Mouse (Mus musculus) heart, adult 18-20 months (tissue): ENCODE measurements around the gene Caln1. TPM values are rescaled to one million over a fixed set of nuclear protein-coding genes. Genes with fewer than 3 reads are reported as not detected.

ENCODE experiments used
- DNase-seq, 2 experiments: peaks; one replicate each; pipeline ENCODE4 v3.0.0; 2021 to 2022; ENCODE audit warnings: mixed read lengths in 1 of 2
- total RNA-seq, 2 experiments: library from RNA; stranded (reverse); gene quantifications; 2 replicates each; pipeline ENCODE4 v1.2.3; 2021

Gene Caln1
- total RNA-seq, 2 experiments from 2014 or later = not detected

DNA sequence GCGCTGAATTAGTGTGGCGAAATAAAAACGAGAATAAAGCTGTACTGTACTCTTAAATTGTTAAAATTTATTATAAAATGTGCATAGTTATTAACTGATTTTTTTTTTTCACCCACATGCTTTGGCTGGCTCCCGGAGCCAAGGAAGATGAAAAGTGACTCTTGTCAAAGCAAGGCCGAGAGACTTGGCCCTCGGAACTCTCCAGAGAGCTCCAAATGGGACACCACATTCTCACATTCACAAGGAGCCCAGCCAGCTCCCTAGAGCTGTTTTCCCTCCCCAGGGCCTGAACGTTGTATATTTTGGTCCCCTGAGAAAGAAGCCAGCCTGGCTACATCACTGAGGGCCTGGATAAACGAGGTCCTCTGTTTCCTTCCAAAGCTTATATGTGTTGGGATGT is 25.1 kb downstream of the Caln1 start:
- DNase-seq = no peak

DNA sequence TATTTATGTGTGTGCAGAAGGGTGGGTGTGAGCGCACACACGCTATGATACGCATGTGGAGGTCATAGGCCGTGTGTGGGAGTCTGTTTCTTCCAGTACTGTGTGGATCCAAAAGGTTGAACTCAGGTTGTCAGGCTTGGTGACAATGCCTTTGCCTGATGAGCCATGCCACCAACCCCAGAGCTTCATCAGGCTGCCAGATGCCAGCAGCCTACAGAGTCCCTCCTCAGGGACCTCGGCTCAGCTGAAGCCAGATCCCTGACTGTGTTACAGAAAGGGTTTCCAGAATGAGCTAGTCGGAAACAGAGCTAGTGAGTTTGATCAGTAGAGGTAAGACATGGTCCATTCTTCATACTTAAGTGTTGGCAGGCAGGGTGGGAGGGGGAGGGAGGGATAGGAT is 25.9 kb downstream of the Caln1 start:
- DNase-seq = no peak

DNA sequence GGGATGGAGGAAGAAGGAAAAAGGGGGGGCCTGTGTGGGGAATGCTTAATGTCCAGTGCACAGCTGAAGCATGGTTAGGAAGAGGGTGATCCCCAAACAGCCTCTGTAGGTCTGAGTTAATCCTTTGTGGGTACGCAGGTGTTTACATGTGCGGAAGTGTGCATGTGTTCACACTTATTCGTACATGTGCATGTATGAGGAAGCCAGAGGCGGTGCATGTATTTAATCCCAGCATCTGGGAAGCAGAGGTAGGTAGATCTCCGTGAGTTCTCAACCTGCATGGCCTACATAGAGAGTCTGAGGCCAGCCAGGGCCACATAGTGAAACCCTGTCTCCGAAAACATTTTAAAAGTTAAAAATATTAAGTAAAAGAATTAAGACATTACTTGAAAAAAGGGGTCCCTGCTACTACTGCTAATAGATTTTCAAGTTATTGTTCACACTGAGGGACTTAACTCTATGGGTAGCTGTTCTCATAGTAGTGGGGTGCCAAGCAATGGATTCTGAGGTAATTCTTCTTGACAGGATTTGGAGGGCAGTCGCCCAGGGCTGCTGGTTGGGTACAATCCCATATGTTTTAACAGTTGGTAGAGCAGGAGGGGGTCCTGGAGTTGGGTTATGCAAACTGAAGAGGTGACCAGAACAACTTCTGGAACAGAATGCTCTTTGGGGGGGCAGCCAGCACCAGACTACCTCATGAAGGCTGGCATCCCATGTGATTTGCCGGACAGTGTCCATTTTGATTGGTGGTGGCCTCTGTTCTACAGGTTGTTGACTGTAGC is 31.1 kb downstream of the Caln1 start:
- DNase-seq = no peak

DNA sequence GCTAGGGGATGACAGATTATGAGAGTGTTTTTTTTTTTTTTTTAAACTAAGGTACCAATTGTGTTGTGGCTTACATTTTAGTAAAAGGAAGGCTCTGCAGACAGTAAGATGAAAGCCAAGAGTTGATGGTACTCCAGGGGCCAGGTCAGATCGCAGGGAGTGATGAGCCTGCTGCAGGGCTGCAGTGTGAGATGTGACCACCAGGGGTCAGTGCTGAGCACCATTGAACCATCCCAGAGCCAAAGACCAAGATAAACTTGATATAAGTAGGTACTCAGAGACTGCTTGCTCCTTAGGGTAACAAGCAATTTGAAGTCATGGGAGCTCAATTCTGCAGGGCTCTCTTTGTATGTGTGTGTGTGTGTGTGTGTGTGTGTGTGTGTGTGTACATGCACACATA is 35.9 kb downstream of the Caln1 start:
- DNase-seq = peak; percentile 5 to 31

GRCm38 (mm10) chr5:130409706-130410105 is 40.5 kb downstream of the Caln1 start:
- no peak for DNase-seq

GRCm38 (mm10) chr5:130411516-130411915 is 42.3 kb downstream of the Caln1 start:
- no peak for DNase-seq

- no peak for DNase-seq
Observed at GRCm38 (mm10) chr5:130447438-130447837, 78.2 kb downstream of the Caln1 start.

DNA sequence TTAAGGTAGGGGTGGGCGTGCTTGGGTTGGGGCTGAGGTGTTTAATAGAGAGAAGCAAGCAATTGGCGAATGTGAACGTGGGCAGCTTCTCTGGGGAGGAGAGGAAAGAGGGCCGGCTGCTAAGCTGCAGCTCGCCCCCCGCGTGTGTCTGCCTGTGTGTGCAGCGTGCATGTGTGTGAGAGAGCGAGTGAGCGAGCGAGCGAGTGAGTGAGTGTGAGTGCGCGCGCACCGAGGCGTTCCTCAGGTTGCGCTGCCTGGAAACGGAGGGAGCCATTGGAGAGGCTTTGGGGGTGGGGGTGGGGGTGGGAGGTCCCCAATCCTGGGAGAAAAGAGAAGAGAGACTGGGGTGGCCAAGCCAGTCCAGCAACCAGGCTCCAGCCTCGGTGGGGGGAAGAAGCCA is 79.2 kb downstream of the Caln1 start:
- DNase-seq = no peak

- no peak for DNase-seq
Observed at GRCm38 (mm10) chr5:130448931-130449856, 79.9 kb downstream of the Caln1 start.

- no peak for DNase-seq
Observed at GRCm38 (mm10) chr5:130450031-130450541, 80.8 kb downstream of the Caln1 start.

DNA sequence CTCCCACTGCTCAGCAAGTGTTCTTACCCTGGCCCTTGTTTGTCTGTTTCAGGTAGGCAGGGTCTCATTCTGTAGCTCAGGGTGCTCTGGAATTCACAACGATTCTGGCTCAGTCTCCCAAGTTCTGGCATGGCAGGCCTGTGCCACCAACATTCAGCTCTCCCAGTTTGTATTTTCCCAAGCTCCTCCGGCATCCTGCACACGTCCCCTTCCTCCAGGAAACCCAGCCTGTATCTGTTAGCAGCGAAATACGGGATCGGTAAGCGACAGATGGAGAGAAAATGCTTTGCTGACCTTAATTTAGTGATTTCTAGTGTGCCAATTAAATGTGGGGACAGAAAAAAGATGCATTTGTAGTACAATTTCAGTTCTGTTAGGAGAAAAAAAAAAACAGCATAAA is 88.8 kb downstream of the Caln1 start:
- DNase-seq = no peak

DNA sequence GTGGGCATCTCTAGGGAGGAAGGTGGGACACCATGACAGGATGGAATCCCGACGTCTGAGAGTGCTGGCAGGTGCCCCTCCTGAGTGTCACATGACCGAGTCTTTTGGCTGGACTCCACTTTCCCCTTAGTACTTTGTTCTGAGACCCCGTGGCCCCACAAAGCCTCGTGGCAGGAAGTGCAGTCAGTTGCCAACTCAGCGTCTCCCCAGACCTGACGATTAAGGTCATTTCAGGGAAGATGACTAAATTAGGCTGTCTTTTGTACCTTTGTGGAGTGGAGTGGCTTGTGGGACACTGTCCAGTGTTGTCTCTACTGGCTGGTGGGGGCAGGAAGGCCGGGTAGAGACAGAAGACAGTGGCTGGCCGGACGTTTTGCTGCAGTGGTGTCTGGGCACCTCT is 103.0 kb downstream of the Caln1 start:
- DNase-seq = no peak

- DNase-seq = no peak
Observed at GRCm38 (mm10) chr5:130474876-130475275, 105.6 kb downstream of the Caln1 start.

GRCm38 (mm10) chr5:130476741-130477140 is 107.5 kb downstream of the Caln1 start:
- peak in 1 of 2 experiments; percentile 1 for DNase-seq

DNA sequence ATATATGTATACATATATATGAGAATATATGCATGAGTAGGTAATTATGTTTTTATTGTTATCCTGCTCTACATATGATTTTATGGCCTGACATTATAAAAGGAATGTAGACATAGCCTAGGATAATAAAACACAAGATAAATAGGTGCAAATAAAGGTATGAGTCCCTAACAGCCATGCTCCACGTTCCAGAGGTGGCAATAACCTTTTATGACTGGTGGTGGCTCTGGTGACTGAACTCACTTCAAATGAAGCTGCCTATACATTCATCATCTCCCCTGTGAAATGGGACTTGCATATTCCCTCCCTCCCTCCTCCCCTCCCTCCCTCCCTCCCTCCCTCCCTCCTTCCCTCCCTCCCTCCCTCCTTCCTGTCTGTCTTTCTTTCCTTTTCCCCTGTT is 111.0 kb downstream of the Caln1 start:
- DNase-seq = no peak

GRCm38 (mm10) chr5:130491471-130491870 is 122.2 kb downstream of the Caln1 start:
- no peak for DNase-seq

- no peak for DNase-seq
Observed at GRCm38 (mm10) chr5:130492305-130492704, 123.0 kb downstream of the Caln1 start.

DNA sequence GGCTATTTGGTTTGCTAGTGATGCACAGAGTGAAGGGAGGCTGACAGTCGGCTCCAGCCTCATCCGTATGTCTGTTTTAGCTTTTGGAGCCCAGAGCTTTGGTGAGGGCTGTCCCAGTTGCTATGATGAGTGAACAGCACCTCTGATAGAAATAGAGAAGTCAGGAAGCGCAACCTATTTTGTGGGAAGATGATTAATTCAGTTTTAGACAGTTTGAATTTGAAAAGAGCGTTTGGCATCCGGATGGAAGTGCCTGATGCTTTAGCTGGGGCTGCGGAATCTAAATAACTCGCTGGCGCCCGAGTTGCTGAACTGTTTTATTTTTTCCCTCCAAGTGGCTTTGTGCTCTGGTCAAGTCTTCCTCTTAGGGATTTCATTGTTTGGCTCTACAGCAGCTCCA is 133.3 kb downstream of the Caln1 start:
- no peak for DNase-seq

DNA sequence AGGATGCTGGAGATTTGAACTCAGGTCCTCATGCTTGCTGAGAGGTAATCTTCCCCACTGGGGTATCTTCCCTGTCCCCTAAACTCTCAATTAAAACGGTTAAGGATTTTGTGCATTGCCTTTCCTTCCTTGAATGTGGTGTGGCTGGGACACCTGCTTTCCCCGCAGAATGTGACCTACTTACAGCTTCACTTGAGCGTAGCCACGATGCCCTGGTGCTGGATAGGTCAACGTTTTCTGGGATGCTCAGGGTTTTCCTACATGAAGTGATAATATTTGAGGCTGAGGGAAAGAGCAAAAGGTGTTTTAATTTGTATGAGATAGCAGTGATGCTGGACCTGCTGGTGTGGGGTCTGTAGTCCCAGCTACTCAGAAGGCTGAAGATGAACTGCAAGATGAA is 135.6 kb downstream of the Caln1 start:
- DNase-seq = no peak

- no peak for DNase-seq
Observed at GRCm38 (mm10) chr5:130510516-130510915, 141.3 kb downstream of the Caln1 start.

DNA sequence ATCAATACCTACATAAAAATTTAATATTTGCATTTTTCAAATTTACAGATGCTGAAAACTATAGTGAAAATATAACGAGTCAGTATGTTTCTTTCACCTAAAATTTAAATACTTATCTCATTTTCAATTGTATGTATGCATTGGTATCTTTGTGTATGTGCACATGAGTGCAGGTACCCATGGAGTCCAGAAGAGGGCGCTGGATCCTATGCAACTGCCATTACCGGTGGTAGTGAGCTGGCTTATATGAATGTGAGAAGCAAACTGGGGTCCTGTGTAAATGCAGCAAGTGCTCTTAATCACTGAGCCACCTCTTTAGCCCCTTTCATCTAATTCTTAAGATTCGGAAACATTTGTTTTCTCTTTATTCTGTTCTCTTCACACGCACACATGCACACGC is 146.1 kb downstream of the Caln1 start:
- no peak for DNase-seq

GRCm38 (mm10) chr5:130520527-130520926 is 151.3 kb downstream of the Caln1 start:
- no peak for DNase-seq

DNA sequence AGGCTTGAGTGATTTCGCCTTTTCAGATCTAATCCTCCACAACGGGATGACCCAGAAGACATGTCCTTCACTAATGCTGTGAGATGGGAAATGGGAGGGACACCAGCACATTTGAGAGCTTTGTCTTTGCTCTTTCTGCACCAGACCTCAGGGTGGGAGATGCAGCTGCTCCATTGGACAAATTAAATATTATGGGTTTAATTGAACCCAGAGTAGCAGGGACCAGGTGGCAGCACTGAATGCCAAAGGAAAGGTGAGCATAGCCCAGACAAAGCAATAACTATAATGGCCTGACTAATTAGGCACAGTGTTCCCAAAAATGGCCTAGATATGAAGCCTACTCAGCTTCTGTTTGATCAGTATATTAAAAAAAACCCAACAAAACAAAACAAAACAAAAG is 158.2 kb downstream of the Caln1 start:
- DNase-seq = no peak
